Comparison of ENCODE assay signal across 8 mouse cellular contexts in genomic region chr3:90254419-90255193, GRCm38 (mm10). TPM values are rescaled to one million over a fixed set of nuclear protein-coding genes. Genes with fewer than 3 reads are reported as not detected.
DNase-seq lines count a peak whose midpoint lies in the region; ATAC-seq and TF ChIP-seq lines count a peak whose summit lies in the region.

No protein-coding gene starts in this region.

- H3K27me3 ChIP-seq in heart, embryonic 11.5 days (ENCODE audit: control insufficient read depth, insufficient read depth, low read length), result no peaks in the 10 kb centered on the region
- no peaks in the 10 kb centered on the region for H3K27me3 ChIP-seq in ES-Bruce4 (ENCODE audit: control insufficient read depth, insufficient read depth, low read length, poor library complexity, severe bottlenecking)
- no peaks in the 10 kb centered on the region for H3K27me3 ChIP-seq in midbrain, embryonic 14.5 days (ENCODE audit: control insufficient read depth, insufficient read depth, low read length)

- peak overlapping the region; percentile 87 for H3K27ac ChIP-seq in heart, embryonic 11.5 days (ENCODE audit: low read depth, low read length)
- H3K27ac ChIP-seq in ES-Bruce4 (ENCODE audit: insufficient read depth, low read length), result 0 out of 2 replicates have a peak overlapping the region, but pooled peaks have one; percentile 12
- peak overlapping the region; percentile 84 for H3K27ac ChIP-seq in embryonic fibroblast, embryonic 13.5 days (ENCODE audit: insufficient read depth, low read length)
- peak overlapping the region; percentile 86 for H3K27ac ChIP-seq in midbrain, embryonic 14.5 days (replicated peaks; ENCODE audit: low read depth, low read length)

- peaks cover 6% of the 10 kb centered on the region for H3K4me1 ChIP-seq in heart, embryonic 11.5 days (ENCODE audit: control insufficient read depth, insufficient read depth, low read length)
- no peaks in the 10 kb centered on the region for H3K4me1 ChIP-seq in ES-Bruce4 (ENCODE audit: control insufficient read depth, insufficient read depth, low read length)
- peaks cover 12% of the 10 kb centered on the region for H3K4me1 ChIP-seq in embryonic fibroblast, embryonic 13.5 days (ENCODE audit: control insufficient read depth, insufficient read depth, low read length)
- H3K4me1 ChIP-seq in midbrain, embryonic 14.5 days (ENCODE audit: control insufficient read depth, insufficient read depth, low read length), result peaks cover 8% of the 10 kb centered on the region

- TF ChIP-seq EP300 in ES-Bruce4 (IDR thresholded peaks at IDR 0.05; ENCODE audit: insufficient read depth, low read depth, low read length), result no peak

- TF ChIP-seq POLR2A in ES-Bruce4 (IDR thresholded peaks at IDR 0.05; ENCODE audit: insufficient read depth, low read length), result no peak
- TF ChIP-seq POLR2A in embryonic fibroblast, embryonic 13.5 days (IDR thresholded peaks at IDR 0.05; ENCODE audit: low read depth, low read length), result peak; percentile 52; the same call in 1 of the 2 replicates

- peak; percentile 75 for ATAC-seq in heart, embryonic 11.5 days (replicated peaks; ENCODE audit: insufficient number of reproducible peaks, low FRiP score, low TSS enrichment)
- ATAC-seq in midbrain, embryonic 14.5 days (ENCODE audit: low FRiP score, low TSS enrichment), result peak; percentile 71

- intact Hi-C loops in heart, postnatal 25 days (cut with DNase I), result no loop called here
- intact Hi-C loops in left cerebral cortex, postnatal 36 days (cut with DNase I), result no loop called here

- peaks cover 6% of the 10 kb centered on the region for H3K36me3 ChIP-seq in heart, embryonic 11.5 days (ENCODE audit: control insufficient read depth, insufficient read depth, low read length)
- H3K36me3 ChIP-seq in ES-Bruce4 (ENCODE audit: control insufficient read depth, insufficient read depth, low read length, poor library complexity, severe bottlenecking), result peaks cover 20% of the 10 kb centered on the region
- peaks cover 39% of the 10 kb centered on the region for H3K36me3 ChIP-seq in midbrain, embryonic 14.5 days (ENCODE audit: control insufficient read depth, insufficient read depth, low read length)

- peak overlapping the region; percentile 87 for H3K4me2 ChIP-seq in heart, embryonic 11.5 days
- peak overlapping the region; percentile 64 for H3K4me2 ChIP-seq in midbrain, embryonic 14.5 days (ENCODE audit: low read length)

- peak overlapping the region; percentile 92 for H3K9ac ChIP-seq in heart, embryonic 11.5 days (ENCODE audit: low read depth, low read length)
- H3K9ac ChIP-seq in ES-Bruce4 (ENCODE audit: low read depth, poor library complexity, severe bottlenecking), result peak overlapping the region; percentile 73
- H3K9ac ChIP-seq in midbrain, embryonic 14.5 days (replicated peaks; ENCODE audit: low read length), result peak overlapping the region; percentile 90

- TF ChIP-seq CTCF in ES-Bruce4 (IDR thresholded peaks at IDR 0.05; ENCODE audit: low read depth, low read length), result no peak
- TF ChIP-seq CTCF in embryonic fibroblast, embryonic 13.5 days (IDR thresholded peaks at IDR 0.05; ENCODE audit: borderline replicate concordance, insufficient read depth, low read length), result no peak

- H3K4me3 ChIP-seq in heart, embryonic 11.5 days (ENCODE audit: low read depth, low read length), result peak overlapping the region; percentile 91
- H3K4me3 ChIP-seq in ES-Bruce4 (ENCODE audit: low read depth, low read length), result peak overlapping the region; percentile 90
- peak overlapping the region; percentile 76 for H3K4me3 ChIP-seq in embryonic fibroblast, embryonic 13.5 days (ENCODE audit: insufficient read depth, low read length)
- H3K4me3 ChIP-seq in midbrain, embryonic 14.5 days (replicated peaks; ENCODE audit: low read depth, low read length), result peak overlapping the region; percentile 92

- no peak for DNase-seq in heart, postnatal 25 days (ENCODE audit: low spot score)
- peak; percentile 59 to 85 for DNase-seq in kidney, postnatal 25 days
- DNase-seq in midbrain, embryonic 14.5 days, result no peak
- no peak for DNase-seq in left cerebral cortex, postnatal 36 days (ENCODE audit: low spot score in 2 of 2)
- DNase-seq in left cerebral cortex, adult 8-10 months (ENCODE audit: low spot score in 2 of 2), result no peak

- 1% methylated on average over 41 of the region's 41 CpGs for WGBS in heart, embryonic 11.5 days (ENCODE audit: insufficient replicate concordance)
- WGBS in midbrain, embryonic 14.5 days, result under 1% methylated on average over 41 of the region's 41 CpGs

- H3K9me3 ChIP-seq in heart, embryonic 11.5 days (replicated peaks; ENCODE audit: control insufficient read depth, low read length), result no peaks in the 10 kb centered on the region
- H3K9me3 ChIP-seq in ES-Bruce4 (replicated peaks; ENCODE audit: control insufficient read depth, insufficient read depth, low read length, poor library complexity, severe bottlenecking), result no peaks in the 10 kb centered on the region
- no peaks in the 10 kb centered on the region for H3K9me3 ChIP-seq in midbrain, embryonic 14.5 days (ENCODE audit: control insufficient read depth, low read length)

RNA-seq across cellular contexts. Expression of gene Crtc2, which starts 0.6 kb away (rescaled TPM):
- 7.5 and 11.6 TPM in 2 replicates for polyA plus RNA-seq in heart, embryonic 11.5 days (2014; fragmentation: Nextera tagmentation; extraction: Ambion mirVana)
- total RNA-seq in heart, postnatal 25 days (2021), result 10 to 100 TPM; 14.6 to 16.1 TPM
- 32.4 and 34.6 TPM in 2 replicates for polyA plus RNA-seq in ES-Bruce4 (2011; ENCODE audit: insufficient read depth, insufficient read length, low read depth, missing spikeins)
- polyA plus RNA-seq in embryonic fibroblast, embryonic 13.5 days (2011; ENCODE audit: insufficient read length, low read depth, missing spikeins), result 29.5 and 34.3 TPM in 2 replicates
- 11.4 and 12.9 TPM in 2 replicates for polyA plus RNA-seq in midbrain, embryonic 14.5 days (2014; fragmentation: Nextera tagmentation; extraction: Ambion mirVana)
- total RNA-seq in left cerebral cortex, postnatal 36 days (2021), result 10 to 100 TPM; 34.1 to 38.1 TPM
- total RNA-seq in left cerebral cortex, adult 8-10 months (2022), result 10 to 100 TPM; 33.0 to 41.6 (median 35.8) TPM

RNA-seq across cellular contexts. Expression of gene Slc39a1, which starts 6.6 kb away (rescaled TPM):
- polyA plus RNA-seq in heart, embryonic 11.5 days (2014; fragmentation: Nextera tagmentation; extraction: Ambion mirVana), result 74.0 and 80.8 TPM in 2 replicates
- 10 to 100 TPM; 83.7 to 84.3 TPM for total RNA-seq in heart, postnatal 25 days (2021)
- 60.5 and 62.4 TPM in 2 replicates for polyA plus RNA-seq in ES-Bruce4 (2011; ENCODE audit: insufficient read depth, insufficient read length, low read depth, missing spikeins)
- polyA plus RNA-seq in embryonic fibroblast, embryonic 13.5 days (2011; ENCODE audit: insufficient read length, low read depth, missing spikeins), result 253 and 312 TPM in 2 replicates
- 44.0 and 46.6 TPM in 2 replicates for polyA plus RNA-seq in midbrain, embryonic 14.5 days (2014; fragmentation: Nextera tagmentation; extraction: Ambion mirVana)
- total RNA-seq in left cerebral cortex, postnatal 36 days (2021), result 10 to 100 TPM; 45.8 to 51.9 TPM
- 10 to 100 TPM; 43.0 to 52.8 (median 49.6) TPM for total RNA-seq in left cerebral cortex, adult 8-10 months (2022)

RNA-seq across cellular contexts. Expression of gene Dennd4b, which starts 10.4 kb away (rescaled TPM):
- 4.1 and 4.4 TPM in 2 replicates for polyA plus RNA-seq in heart, embryonic 11.5 days (2014; fragmentation: Nextera tagmentation; extraction: Ambion mirVana)
- 10 to 100 TPM; 31.9 to 33.4 TPM for total RNA-seq in heart, postnatal 25 days (2021)
- 12.3 and 12.8 TPM in 2 replicates for polyA plus RNA-seq in ES-Bruce4 (2011; ENCODE audit: insufficient read depth, insufficient read length, low read depth, missing spikeins)
- 6.8 and 10.3 TPM in 2 replicates for polyA plus RNA-seq in embryonic fibroblast, embryonic 13.5 days (2011; ENCODE audit: insufficient read length, low read depth, missing spikeins)
- polyA plus RNA-seq in midbrain, embryonic 14.5 days (2014; fragmentation: Nextera tagmentation; extraction: Ambion mirVana), result 7.3 and 7.6 TPM in 2 replicates
- total RNA-seq in left cerebral cortex, postnatal 36 days (2021), result 10 to 100 TPM; 34.8 to 39.8 TPM
- 10 to 100 TPM; 35.2 to 38.6 (median 37.1) TPM for total RNA-seq in left cerebral cortex, adult 8-10 months (2022)

RNA-seq across cellular contexts. Expression of gene Creb3l4, which starts 11.3 kb away (rescaled TPM):
- polyA plus RNA-seq in heart, embryonic 11.5 days (2014; fragmentation: Nextera tagmentation; extraction: Ambion mirVana), result 2.3 and 2.6 TPM in 2 replicates
- not detected for total RNA-seq in heart, postnatal 25 days (2021)
- polyA plus RNA-seq in ES-Bruce4 (2011; ENCODE audit: insufficient read depth, insufficient read length, low read depth, missing spikeins), result 3.7 and 4.6 TPM in 2 replicates
- 2.0 and 2.3 TPM in 2 replicates for polyA plus RNA-seq in embryonic fibroblast, embryonic 13.5 days (2011; ENCODE audit: insufficient read length, low read depth, missing spikeins)
- 2.1 and 2.7 TPM in 2 replicates for polyA plus RNA-seq in midbrain, embryonic 14.5 days (2014; fragmentation: Nextera tagmentation; extraction: Ambion mirVana)
- not detected for total RNA-seq in left cerebral cortex, postnatal 36 days (2021)
- total RNA-seq in left cerebral cortex, adult 8-10 months (2022), result under 1 TPM; 0.25 to 0.72 (median 0.52) TPM

RNA-seq across cellular contexts. Expression of gene Jtb, which starts 23.2 kb away (rescaled TPM):
- 90.7 and 95.8 TPM in 2 replicates for polyA plus RNA-seq in heart, embryonic 11.5 days (2014; fragmentation: Nextera tagmentation; extraction: Ambion mirVana)
- 10 to 100 TPM; 49.0 to 50.7 TPM for total RNA-seq in heart, postnatal 25 days (2021)
- polyA plus RNA-seq in ES-Bruce4 (2011; ENCODE audit: insufficient read depth, insufficient read length, low read depth, missing spikeins), result 23.7 and 24.5 TPM in 2 replicates
- polyA plus RNA-seq in embryonic fibroblast, embryonic 13.5 days (2011; ENCODE audit: insufficient read length, low read depth, missing spikeins), result 47.1 and 47.5 TPM in 2 replicates
- 102 and 114 TPM in 2 replicates for polyA plus RNA-seq in midbrain, embryonic 14.5 days (2014; fragmentation: Nextera tagmentation; extraction: Ambion mirVana)
- 10 to 100 TPM; 45.0 to 45.3 TPM for total RNA-seq in left cerebral cortex, postnatal 36 days (2021)
- total RNA-seq in left cerebral cortex, adult 8-10 months (2022), result 10 to 100 TPM; 29.4 to 40.3 (median 33.6) TPM

Comparison
In these comparisons a context has a peak if more than half of its experiments do, and no peak if none do; other contexts are left out.
1. H3K27ac ChIP-seq: peak in every context shown above with its lines; median percentile 87 in heart, embryonic 11.5 days; 86 in midbrain, embryonic 14.5 days; 84 in embryonic fibroblast, embryonic 13.5 days; 12 in ES-Bruce4.
2. DNase-seq: peak in kidney, postnatal 25 days (2 of 2); none in heart, postnatal 25 days (single experiment), midbrain, embryonic 14.5 days (single experiment), left cerebral cortex, postnatal 36 days (0 of 2) and left cerebral cortex, adult 8-10 months (0 of 2).
3. Peak in every context shown above with its lines, with median percentiles within 50 percentile points of each other: H3K4me3 ChIP-seq and H3K9ac ChIP-seq.